Mouse (Mus musculus) erythroblast, adult 5-6 weeks (primary cell): ENCODE data around the gene Mansc1. TPM values are rescaled to one million over a fixed set of nuclear protein-coding genes. Genes with fewer than 3 reads are reported as not detected.
"Not testable (repeated sequence)": the region's sequence is repeated elsewhere in the genome, so short reads cannot be mapped to it uniquely, and the experiment has no call there.

Experiments
- ATAC-seq: replicated peaks from 2 replicates; pipeline ENCODE4 v1.8.0; 2016; ENCODE audit warnings: moderate number of reproducible peaks, mild to moderate bottlenecking, moderate TSS enrichment, inconsistent platforms; ENCODE audit not compliant: poor library complexity, low FRiP score, severe bottlenecking
- total RNA-seq, 2 experiments: library from RNA; stranded (forward) in 1 of 2; stranded (reverse) in 1 of 2; fragments of 150-400 nt in 1 of 2; fragments of 200-764, 138-1000 nt in 1 of 2; gene quantifications; 2 replicates each; pipeline versions ENCODE4 v1.2.3 to v1.2.4; 2015 to 2017; ENCODE audit warnings: low replicate concordance in 2 of 2

Mansc1 gene
- total RNA-seq (2015; ENCODE audit: low replicate concordance) (1.3 and 2.3 TPM in 2 replicates), total RNA-seq (2017; ENCODE audit: low replicate concordance) (0.26 and 0.70 TPM in 2 replicates)

- ATAC-seq = peak; percentile 37; the same call in 1 of the 2 replicates
These were observed at the start of gene Mansc1 for GRCm38 (mm10) chr6:134631947-134632687. Gene Mansc1, minus strand, starts transcription at chr6:134632488.

- not testable (repeated sequence) for ATAC-seq
These were observed 47.0 kb upstream of the Mansc1 start for GRCm38 (mm10) chr6:134679330-134679729.

- no peak for ATAC-seq
These were observed 45.7 kb upstream of the Mansc1 start for GRCm38 (mm10) chr6:134678037-134678436.

GRCm38 (mm10) chr6:134677504-134677903 lies 45.2 kb upstream of the Mansc1 start:
- no peak for ATAC-seq

- ATAC-seq = not testable (repeated sequence)
These were observed 41.4 kb upstream of the Mansc1 start for GRCm38 (mm10) chr6:134673712-134674111.

- no peak for ATAC-seq
These were observed 38.7 kb upstream of the Mansc1 start for GRCm38 (mm10) chr6:134670881-134671411.

- no peak; the same call in 1 of the 2 replicates for ATAC-seq
These were observed 37.0 kb upstream of the Mansc1 start for GRCm38 (mm10) chr6:134669179-134669865.

GRCm38 (mm10) chr6:134668519-134668918 lies 36.2 kb upstream of the Mansc1 start:
- ATAC-seq = no peak

GRCm38 (mm10) chr6:134665817-134666216 lies 33.5 kb upstream of the Mansc1 start:
- ATAC-seq = no peak

GRCm38 (mm10) chr6:134664573-134664972 lies 32.3 kb upstream of the Mansc1 start:
- ATAC-seq = no peak

- ATAC-seq = no peak
These were observed 28.6 kb upstream of the Mansc1 start for GRCm38 (mm10) chr6:134660714-134661406.

- ATAC-seq = peak; percentile 77
These were observed 27.0 kb upstream of the Mansc1 start for GRCm38 (mm10) chr6:134659108-134659958.

- no peak for ATAC-seq
These were observed 24.2 kb upstream of the Mansc1 start for GRCm38 (mm10) chr6:134656527-134656926.

GRCm38 (mm10) chr6:134648356-134648755 lies 16.1 kb upstream of the Mansc1 start:
- ATAC-seq = no peak

GRCm38 (mm10) chr6:134647621-134648020 lies 15.3 kb upstream of the Mansc1 start:
- ATAC-seq = no peak

- ATAC-seq = no peak
These were observed 14.5 kb upstream of the Mansc1 start for GRCm38 (mm10) chr6:134646835-134647234.

- ATAC-seq = no peak
These were observed 11.0 kb upstream of the Mansc1 start for GRCm38 (mm10) chr6:134643296-134643695.

- 0 out of 2 replicates have a peak, but pooled peaks have one; percentile 12 for ATAC-seq
These were observed 9.6 kb upstream of the Mansc1 start for GRCm38 (mm10) chr6:134641738-134642446.
